Mouse (Mus musculus): ENCODE results near the gene Camk2d.
A peak's percentile ranks its signal among the peaks of the same experiment; 100 is the strongest.

Gene Camk2d

DNA sequence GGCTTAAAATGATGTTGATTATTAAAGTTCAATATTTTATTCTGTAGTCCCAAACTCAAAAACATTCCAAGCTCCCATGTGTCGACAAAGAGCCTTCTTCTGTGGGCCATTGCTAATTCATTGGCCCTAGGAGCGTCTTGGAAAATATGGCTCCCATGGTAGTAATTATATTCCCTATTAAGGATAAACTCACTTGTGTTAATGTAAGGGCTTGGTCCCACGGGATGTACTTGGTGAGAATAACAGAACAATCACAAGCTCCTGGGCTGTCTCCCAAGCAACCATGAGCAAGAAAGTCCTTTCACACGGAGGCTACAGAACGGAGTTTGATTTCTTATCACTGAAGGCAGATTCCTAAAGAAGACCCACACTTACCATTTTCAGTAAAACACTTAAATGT, 208.9 kb downstream of the Camk2d start:
- no peak for DNase-seq (ENCODE audit: extremely low spot score, low read depth, low spot score)

DNA sequence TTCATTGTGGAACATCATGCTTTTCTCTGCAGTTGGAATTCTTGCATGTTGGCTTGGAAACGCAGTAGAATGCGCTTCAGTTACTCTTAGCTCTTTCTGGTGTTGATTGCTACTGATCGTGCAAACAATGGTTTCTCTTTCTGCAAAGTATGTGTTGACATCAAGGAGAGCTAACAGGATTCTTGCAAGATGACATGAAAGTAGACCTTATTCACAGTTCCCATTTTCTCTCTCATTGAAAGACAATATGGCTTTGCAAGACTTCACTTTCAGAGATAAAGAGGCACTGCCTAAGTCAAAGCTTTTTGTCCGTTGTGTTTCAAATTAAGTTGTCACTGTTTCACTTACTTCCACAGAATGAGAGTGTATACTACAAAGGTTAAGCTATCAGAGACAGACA, 210.0 kb downstream of the Camk2d start:
- DNase-seq (ENCODE audit: extremely low spot score, low read depth, low spot score): no peak

DNA sequence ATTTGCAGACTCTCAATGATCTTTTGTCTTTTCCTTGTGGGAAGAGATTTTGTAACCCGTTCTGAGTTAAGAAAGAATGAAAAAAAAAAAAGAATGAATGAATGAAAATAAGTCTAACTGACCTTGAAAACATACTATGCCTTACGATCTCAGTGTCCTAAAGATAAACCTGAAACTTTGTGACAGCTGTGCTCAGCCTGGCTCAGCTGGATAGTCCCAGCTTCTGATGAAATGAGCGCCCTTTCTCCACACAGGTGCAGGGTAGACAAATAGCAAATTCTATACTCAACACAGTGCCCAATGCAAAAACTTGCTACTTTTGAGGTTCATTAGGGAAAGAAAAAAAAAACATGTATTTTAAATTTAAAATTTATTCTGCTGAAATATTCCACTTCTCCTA, 213.8 kb downstream of the Camk2d start:
- DNase-seq (ENCODE audit: extremely low spot score, low read depth, low spot score): no peak

DNA sequence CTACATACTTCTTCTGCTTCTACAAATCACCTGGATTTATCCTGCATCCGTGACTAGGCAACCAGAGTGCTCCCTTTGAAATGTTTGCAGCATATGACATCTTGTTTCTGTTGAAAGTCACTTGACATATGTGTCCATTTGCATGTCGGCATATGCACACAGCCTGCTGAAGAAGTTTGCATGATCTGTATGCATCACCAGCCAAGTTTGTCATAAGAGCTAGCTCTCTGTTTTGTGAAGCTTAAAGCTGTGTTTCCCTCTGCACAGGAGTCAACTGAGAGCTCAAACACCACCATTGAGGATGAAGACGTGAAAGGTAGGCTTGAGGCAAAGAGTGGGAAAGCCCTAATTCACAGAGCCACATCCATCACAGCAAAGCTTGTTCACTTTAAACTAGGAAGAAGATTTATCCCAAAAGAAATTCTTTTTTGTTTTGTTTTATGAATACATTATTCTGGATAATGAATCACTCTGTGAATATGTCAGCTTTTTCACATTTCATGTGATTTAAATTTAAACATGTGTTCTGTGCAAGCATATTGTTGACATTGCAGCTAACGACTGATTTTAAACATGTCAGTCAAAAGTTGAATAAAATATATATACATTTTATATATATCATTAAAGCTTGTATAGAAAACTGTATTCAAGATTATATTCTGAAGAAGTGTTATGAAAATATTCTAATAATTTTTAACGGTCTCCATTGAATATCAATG, 214.4 kb downstream of the Camk2d start:
- no peak for DNase-seq (ENCODE audit: extremely low spot score, low read depth, low spot score)

DNA sequence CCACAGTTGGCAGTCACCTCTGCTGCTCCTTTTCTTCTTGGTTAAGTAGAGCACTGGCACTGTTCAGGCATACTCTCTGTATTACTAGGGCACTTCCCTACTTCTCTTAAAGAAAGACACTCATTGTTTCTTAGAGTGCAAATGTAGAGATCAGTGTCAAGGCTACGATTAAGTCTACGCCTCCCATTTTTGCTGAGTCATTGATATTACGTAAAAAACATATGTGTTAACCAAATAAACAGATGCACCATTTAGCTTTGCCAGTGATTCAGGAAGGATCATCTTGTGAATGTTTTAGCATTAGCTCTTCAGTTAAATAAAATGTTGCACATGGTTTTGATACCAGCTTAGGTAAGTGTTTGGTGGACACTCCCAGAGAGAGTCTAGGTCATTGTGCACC, 215.5 kb downstream of the Camk2d start:
- no peak for DNase-seq (ENCODE audit: extremely low spot score, low read depth, low spot score)

DNA sequence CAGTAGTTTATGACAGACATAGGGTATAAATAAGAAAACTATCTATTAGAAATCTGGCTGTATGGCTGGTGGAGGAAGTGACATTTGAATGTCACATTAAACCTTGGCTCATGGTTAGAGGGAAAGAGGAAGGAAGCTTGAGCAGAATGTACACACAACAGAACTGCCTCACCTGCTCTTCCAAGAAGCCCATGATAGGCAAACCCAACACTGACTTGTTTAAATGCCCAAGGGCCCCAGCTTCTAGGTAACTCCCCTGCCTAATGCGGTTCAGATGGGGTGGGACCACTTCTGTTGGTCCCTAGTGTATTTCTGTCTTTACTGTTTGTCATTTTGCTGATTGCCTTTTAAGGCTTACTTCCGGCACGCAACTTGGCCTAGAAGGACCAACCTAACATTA, 226.3 kb downstream of the Camk2d start:
- DNase-seq (ENCODE audit: extremely low spot score, low read depth, low spot score): no peak

- no peak for DNase-seq (ENCODE audit: extremely low spot score, low read depth, low spot score)
These were observed 228.8 kb downstream of the Camk2d start for GRCm38 (mm10) chr3:126824930-126825329.

DNA sequence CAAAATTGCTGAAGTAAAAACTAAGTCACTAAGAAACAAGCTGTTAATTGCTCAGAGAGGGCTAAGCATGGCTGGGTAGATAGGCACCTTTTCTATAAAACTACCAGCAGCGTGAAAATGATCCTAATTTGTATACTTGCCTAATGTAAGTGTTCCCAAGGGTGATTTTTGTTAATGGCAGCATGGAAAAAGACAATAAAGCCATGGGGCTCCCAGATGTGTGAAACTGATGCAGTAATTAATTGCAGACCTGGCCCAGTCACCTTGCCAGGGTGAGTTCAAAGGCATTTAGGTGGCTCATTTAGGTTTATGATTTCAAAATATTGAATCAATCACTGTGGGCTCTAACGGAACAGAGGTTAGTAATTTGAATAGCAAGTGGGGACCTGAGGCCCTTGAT, 230.1 kb downstream of the Camk2d start:
- peak; percentile 47 for DNase-seq (ENCODE audit: extremely low spot score, low read depth, low spot score)

GRCm38 (mm10) chr3:126827900-126828299, 231.8 kb downstream of the Camk2d start:
- DNase-seq (ENCODE audit: extremely low spot score, low read depth, low spot score): no peak

- no peak for DNase-seq (ENCODE audit: extremely low spot score, low read depth, low spot score)
These were observed 233.7 kb downstream of the Camk2d start for GRCm38 (mm10) chr3:126829817-126830216.

GRCm38 (mm10) chr3:126831418-126832138, 235.5 kb downstream of the Camk2d start:
- no peak for DNase-seq (ENCODE audit: extremely low spot score, low read depth, low spot score)

DNA sequence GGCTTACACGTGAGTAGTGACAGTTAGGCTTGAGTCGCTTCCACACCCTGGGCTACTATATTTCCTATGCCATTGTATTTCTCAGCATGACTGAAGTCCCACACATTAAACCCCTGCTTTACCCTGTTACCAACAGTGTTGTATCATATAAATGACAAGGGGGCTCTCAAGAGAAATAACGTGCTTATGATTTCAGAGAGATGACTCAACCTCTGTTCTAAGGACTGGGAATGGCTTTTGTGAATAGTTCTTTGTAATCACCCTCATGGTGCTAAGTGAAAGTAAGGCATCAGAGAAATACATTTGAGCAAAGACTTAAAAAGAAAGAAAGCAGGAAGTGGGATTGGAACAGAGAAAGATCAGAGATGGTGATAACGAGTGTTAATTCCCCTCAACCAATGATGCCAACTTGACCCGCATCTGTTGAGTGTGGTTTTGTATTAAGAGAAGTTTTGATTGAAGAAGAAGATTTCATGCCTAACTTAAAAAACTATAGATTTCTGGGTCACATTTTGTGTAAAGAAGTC, 238.6 kb downstream of the Camk2d start:
- no peak for DNase-seq (ENCODE audit: extremely low spot score, low read depth, low spot score)

GRCm38 (mm10) chr3:126842780-126843179, 246.7 kb downstream of the Camk2d start:
- DNase-seq (ENCODE audit: extremely low spot score, low read depth, low spot score): no peak

DNA sequence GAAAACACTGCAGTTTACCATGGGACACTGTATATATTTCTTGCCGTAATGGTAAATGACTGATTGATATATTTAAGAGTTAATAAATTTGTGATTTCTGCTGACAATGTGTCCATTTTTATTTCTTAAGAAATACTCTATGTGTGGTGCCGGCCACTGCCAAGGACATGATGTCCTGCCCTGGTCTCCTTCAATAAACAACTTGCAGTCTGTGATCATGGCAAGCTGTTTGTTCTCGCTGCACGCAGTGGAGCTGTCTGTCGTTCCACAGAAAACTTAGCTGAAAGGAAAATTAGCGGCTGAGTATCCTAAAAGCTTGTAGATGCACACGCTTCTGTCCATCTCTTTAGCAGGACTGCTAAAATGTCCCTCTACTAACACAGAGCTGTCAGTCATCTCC, 248.7 kb downstream of the Camk2d start:
- DNase-seq (ENCODE audit: extremely low spot score, low read depth, low spot score): no peak

- no peak for DNase-seq (ENCODE audit: extremely low spot score, low read depth, low spot score)
These were observed 252.0 kb downstream of the Camk2d start for GRCm38 (mm10) chr3:126848081-126848480.

DNA sequence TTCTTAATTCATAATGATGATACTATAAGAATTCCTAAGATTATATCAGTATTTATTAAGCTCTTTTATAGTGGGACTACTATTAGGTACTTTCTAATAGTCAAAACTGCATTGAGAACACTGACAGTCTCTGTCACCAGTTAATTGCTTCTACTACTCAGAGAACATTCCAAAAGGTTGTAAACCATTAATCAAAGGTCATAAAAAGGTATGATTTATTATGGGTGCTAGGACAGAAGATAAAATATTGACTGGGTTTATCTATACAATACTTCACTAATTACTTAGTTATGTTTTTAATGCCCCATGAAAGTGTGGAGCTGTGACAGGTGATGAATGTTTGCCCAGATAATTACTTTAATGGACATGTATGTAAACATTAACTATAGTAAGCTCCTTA, 264.3 kb downstream of the Camk2d start:
- no peak for DNase-seq (ENCODE audit: extremely low spot score, low read depth, low spot score)

GRCm38 (mm10) chr3:126869561-126869960, 273.5 kb downstream of the Camk2d start:
- no peak for DNase-seq (ENCODE audit: extremely low spot score, low read depth, low spot score)

- no peak for DNase-seq (ENCODE audit: extremely low spot score, low read depth, low spot score)
These were observed 274.6 kb downstream of the Camk2d start for GRCm38 (mm10) chr3:126870688-126871087.

DNA sequence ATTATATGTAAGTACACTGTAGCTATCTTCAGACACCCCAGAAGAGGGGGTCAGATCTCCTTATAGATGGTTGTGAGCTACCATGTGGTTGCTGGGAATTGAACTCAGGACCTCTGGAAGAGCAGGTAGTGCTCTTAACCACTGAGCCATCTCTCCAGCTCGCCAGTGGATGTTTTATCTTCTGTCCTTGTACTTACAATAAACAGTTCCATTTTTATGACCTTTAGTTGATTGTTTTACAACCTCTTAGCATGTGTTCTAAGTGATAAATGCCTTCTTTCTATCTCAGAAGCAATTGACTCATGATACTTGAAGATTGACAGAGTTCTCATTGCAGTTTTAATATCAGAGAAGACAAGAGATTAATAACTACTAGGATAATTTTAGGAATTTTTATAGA, 282.1 kb downstream of the Camk2d start:
- no peak for DNase-seq (ENCODE audit: extremely low spot score, low read depth, low spot score)

DNA sequence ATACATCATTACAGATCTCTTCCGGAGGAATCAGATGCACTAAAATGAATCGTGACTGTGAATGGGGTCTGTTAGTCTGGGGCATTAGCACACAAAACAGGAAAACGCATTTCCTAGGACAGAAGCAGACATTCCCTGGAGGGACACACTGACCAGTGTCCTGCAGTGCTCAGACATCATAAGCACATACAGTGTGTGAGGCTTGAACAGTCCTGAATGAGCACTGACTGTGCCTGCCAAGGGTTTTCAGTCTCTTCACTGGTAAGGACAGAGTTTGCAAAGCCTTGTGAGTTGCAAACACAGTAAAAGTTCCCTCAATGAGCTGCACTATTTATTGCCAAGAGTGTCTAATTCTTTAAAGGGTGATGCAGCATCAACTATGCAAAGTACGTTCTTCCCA, 290.0 kb downstream of the Camk2d start:
- no peak for DNase-seq (ENCODE audit: extremely low spot score, low read depth, low spot score)

DNA sequence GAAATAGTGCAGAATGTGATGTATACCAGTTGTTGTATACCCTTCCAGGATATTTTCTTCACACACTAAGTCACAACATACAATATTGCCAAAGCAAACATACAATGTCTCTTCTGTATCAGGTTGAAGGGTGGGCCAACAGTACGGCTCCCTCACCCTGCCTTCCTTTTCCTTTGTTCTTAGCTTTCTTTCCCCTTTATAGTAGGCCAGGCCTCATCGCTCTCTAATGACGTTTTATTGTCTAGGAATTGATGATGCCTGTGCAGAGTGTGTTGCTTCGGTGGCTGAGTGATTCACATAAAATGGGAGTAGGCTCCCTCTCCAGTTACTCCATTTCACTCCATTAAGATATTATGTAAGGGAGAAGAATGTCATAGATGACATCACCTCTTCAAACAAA, 290.5 kb downstream of the Camk2d start:
- no peak for DNase-seq (ENCODE audit: extremely low spot score, low read depth, low spot score)

Data from hindlimb bud, embryonic 11.5 days (tissue).